Mouse (Mus musculus) stomach, embryonic 16.5 days (tissue): Measurements from ENCODE around the gene Polr2b. TPM values are rescaled to one million over a fixed set of nuclear protein-coding genes. Genes with fewer than 3 reads are reported as not detected.
A peak's percentile ranks its signal among the peaks of the same experiment; 100 is the strongest.

ENCODE experiments used
- ATAC-seq: fragments of 200-750 bp; cut with Nextera tagmentation; 2 replicates; pipeline ENCODE4 v1.8.0; 2017; ENCODE audit warnings: moderate number of reproducible peaks, moderate TSS enrichment; ENCODE audit not compliant: insufficient read depth, low FRiP score
- H3K27ac ChIP-seq: fragments of 300-500 bp; sonication (generic); 2 replicates; pipeline ENCODE4 v1.5.1; 2014; ENCODE audit warnings: low read length
- H3K27me3 ChIP-seq: fragments of 300-500 bp; sonication (generic); 2 replicates; pipeline ENCODE4 v1.6.1; 2014; ENCODE audit warnings: low read length, control low read depth, mixed read lengths; ENCODE audit not compliant: control insufficient read depth, insufficient read depth
- H3K36me3 ChIP-seq: fragments of 300-500 bp; sonication (generic); 2 replicates; pipeline ENCODE4 v1.6.1; 2014; ENCODE audit warnings: low read length; ENCODE audit not compliant: control insufficient read depth, insufficient read depth
- H3K4me1 ChIP-seq: fragments of 300-500 bp; sonication (generic); 2 replicates; pipeline ENCODE4 v1.6.1; 2014; ENCODE audit warnings: low read length, control low read depth, mixed read lengths; ENCODE audit not compliant: control insufficient read depth, insufficient read depth
- H3K4me2 ChIP-seq: fragments of 300-500 bp; sonication (generic); 2 replicates; pipeline ENCODE4 v1.6.1; 2014; ENCODE audit warnings: low read depth, low read length, mixed read lengths
- H3K4me3 ChIP-seq: fragments of 300-500 bp; sonication (generic); replicated peaks from 2 replicates; pipeline ENCODE4 v1.5.1; 2014; ENCODE audit warnings: mild to moderate bottlenecking, low read length
- H3K9ac ChIP-seq: fragments of 300-500 bp; sonication (generic); 2 replicates; pipeline ENCODE4 v1.6.1; 2014; ENCODE audit warnings: low read length
- H3K9me3 ChIP-seq: fragments of 300-500 bp; sonication (generic); replicated peaks from 2 replicates; pipeline ENCODE4 v1.6.1; 2016; ENCODE audit warnings: low read length, control low read depth; ENCODE audit not compliant: control insufficient read depth
- WGBS: fragments of 180-500 bp; shearing (Covaris S2); extraction: QIAGEN DNeasy Blood & Tissue Kit; methylation state at CpG from one replicate; pipeline ENCODE4 v1.1.7; 2014; 5-methylcytosine and 5-hydroxymethylcytosine counted together
- polyA plus RNA-seq: library from polyadenylated mRNA; unstranded; fragments of >200 nt; fragmentation: Nextera tagmentation; extraction: Ambion mirVana; gene quantifications from 2 replicates; pipeline ENCODE4 v1.2.1, GENCODE M21; 2015

The Polr2b gene
- polyA plus RNA-seq, 1 experiment from 2014 or later, result 51.1 TPM

DNA sequence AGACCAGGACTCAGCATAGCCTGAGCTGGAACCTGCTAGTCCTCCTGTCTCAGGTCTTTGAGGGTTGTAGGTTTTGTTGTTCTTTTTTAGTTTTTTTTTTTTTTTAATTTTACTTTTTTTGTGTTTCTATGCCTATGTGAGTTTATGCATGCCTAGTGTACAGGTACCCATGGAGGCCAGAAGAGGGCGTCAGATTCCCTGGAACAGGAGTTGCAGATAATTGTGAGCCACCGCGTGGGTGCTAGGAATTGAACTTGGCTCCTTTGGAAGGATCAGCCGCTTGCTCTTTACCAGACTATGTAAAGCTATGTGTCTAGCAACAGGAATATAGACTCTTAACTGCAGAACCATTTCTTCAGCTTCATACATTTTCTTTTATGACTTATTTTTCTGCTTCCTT, 4.3 kb downstream of the Polr2b start:
- ATAC-seq, result no peak
- H3K4me3 ChIP-seq, result no peak overlapping the region
- WGBS, result 95% methylated on average over 4 of the region's 4 CpGs

DNA sequence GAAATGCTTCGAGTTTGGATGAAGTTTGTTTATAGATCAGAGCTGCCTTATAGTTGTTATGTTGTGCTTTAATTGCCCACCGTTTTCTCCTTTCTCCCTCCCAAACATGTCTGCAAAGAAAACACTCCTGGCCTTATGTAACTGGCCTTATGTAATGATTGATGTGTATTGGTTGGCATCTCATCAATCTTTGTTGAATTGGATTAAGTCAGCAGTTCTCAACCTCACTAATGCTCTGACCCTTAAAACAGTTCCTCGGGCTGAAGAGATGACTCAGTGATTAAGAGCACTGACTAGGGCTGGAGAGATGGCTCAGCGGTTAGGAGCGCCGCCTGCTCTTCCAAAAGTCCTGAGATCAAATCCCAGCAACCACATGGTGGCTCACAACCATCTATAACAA, 5.0 kb downstream of the Polr2b start:
- Histone ChIP-seq H3K9ac (no peak overlapping the region), H3K27ac (no peak overlapping the region), H3K4me3 (no peak overlapping the region), H3K36me3 (peaks cover 16% of the 10 kb centered on the region; the same call in 1 of the 2 replicates), H3K4me1 (peaks cover 8% of the 10 kb centered on the region; the same call in 1 of the 2 replicates), H3K4me2 (no peak overlapping the region), H3K9me3 (no peaks in the 10 kb centered on the region), H3K27me3 (no peaks in the 10 kb centered on the region)
- 79% methylated on average over 6 of the region's 6 CpGs for WGBS
- ATAC-seq, result no peak

More for the DNA sequence above, 4.3 kb downstream of the Polr2b start:
- peaks cover 14% of the 10 kb centered on the region; the same call in 1 of the 2 replicates for H3K36me3 ChIP-seq
- peaks cover 8% of the 10 kb centered on the region; the same call in 1 of the 2 replicates for H3K4me1 ChIP-seq
- no peaks in the 10 kb centered on the region for H3K27me3 ChIP-seq
- H3K9ac ChIP-seq, result no peak overlapping the region
- H3K27ac ChIP-seq, result no peak overlapping the region
- H3K9me3 ChIP-seq, result no peaks in the 10 kb centered on the region
- no peak overlapping the region for H3K4me2 ChIP-seq

DNA sequence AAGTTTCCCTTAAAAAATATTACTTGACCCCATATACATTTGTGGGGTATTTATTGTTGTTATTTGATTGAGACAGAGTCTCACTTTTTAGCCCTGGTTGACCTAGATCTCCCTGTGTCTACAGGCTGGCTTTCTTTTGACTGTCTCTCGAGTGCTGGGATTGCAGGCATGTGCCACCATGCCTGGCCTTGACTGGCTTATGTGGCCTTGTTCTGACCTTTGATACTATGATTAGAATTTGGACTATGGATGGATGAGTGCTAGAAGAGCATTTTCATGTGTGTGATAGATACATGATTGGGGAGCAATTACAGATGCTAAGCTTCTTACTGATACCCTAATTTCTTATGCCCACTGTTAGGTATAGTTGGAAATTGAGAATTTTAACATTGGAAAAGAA, 15.0 kb downstream of the Polr2b start:
- H3K36me3 ChIP-seq, result peaks cover 39% of the 10 kb centered on the region
- ATAC-seq, result no peak
- WGBS, result 89% methylated on average over 1 of the region's 1 CpGs

DNA sequence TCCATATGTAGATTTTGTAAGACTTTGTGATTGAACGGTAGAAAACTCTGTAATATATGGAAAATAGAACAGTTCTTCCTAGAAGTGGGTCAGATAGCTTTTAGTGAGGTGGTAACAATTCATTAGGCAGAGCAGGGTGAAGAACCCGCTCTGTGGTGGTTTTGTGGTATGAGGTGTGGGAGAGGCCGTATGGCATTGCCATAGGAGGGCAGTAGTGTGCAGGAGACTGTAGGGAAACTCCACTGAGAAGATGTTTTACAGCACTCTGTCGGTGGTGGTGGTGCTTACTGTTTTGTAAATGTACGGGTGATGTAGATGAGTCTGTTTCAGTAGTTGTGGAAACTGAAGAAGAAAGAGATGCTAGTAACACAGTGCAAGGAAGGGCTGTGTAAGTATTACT, 20.2 kb downstream of the Polr2b start:
- Histone ChIP-seq H3K27ac (no peak overlapping the region), H3K9me3 (no peaks in the 10 kb centered on the region), H3K4me3 (no peak overlapping the region), H3K27me3 (no peaks in the 10 kb centered on the region), H3K36me3 (peaks cover 37% of the 10 kb centered on the region), H3K9ac (no peak overlapping the region), H3K4me2 (no peak overlapping the region), H3K4me1 (no peaks in the 10 kb centered on the region)
- ATAC-seq, result no peak
- WGBS, result 76% methylated on average over 5 of the region's 5 CpGs

More for the DNA sequence above, 15.0 kb downstream of the Polr2b start:
- no peak overlapping the region for H3K4me2 ChIP-seq
- no peak overlapping the region for H3K9ac ChIP-seq
- H3K9me3 ChIP-seq, result no peaks in the 10 kb centered on the region
- no peaks in the 10 kb centered on the region for H3K4me1 ChIP-seq
- H3K27me3 ChIP-seq, result no peaks in the 10 kb centered on the region
- no peak overlapping the region for H3K4me3 ChIP-seq
- no peak overlapping the region for H3K27ac ChIP-seq

DNA sequence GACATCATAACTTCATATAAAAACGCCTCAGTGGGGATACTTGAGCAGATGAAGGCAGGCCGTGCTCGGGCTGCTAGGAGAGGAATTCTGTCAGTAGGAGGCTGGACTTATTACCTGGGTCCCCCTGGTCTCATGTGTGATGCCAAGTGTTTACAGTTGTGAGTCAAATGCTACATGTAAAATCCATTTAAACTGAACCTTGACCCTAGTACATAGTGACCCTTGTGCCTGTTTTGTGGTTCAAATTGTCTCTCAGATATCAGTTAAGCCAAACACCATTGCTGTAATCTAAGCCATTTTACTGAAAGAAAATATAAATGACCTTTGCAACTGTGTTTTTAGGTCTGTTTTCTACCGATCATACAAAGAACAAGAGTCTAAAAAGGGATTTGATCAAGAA, 30.1 kb downstream of the Polr2b start:
- ATAC-seq, result no peak
- Histone ChIP-seq H3K36me3 (peaks cover 36% of the 10 kb centered on the region; the same call in 1 of the 2 replicates), H3K27me3 (no peaks in the 10 kb centered on the region), H3K4me3 (no peak overlapping the region), H3K4me1 (no peaks in the 10 kb centered on the region), H3K4me2 (no peak overlapping the region), H3K9ac (no peak overlapping the region), H3K27ac (no peak overlapping the region), H3K9me3 (no peaks in the 10 kb centered on the region)
- 85% methylated on average over 4 of the region's 4 CpGs for whole genome bisulfite sequencing

DNA sequence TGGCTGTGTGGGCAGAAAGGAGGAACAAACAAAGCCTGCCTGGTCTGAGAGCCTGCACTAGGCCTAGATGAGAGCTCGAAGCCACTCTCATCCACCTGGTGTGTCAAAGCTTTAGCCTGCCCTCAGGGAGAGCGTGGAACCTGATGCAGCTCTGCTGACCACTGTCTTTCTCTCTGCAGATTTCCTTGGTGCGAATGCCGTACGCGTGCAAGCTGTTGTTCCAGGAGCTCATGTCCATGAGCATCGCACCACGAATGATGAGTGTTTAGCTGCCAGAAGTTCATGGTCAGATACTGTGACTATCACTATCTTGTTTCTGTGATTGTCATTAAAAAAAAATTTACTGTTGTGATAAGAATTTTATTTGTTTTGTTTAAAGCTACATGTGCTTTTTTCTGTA, 39.0 kb downstream of the Polr2b start:
- Histone ChIP-seq H3K27ac (no peak overlapping the region), H3K4me2 (no peak overlapping the region), H3K4me3 (no peak overlapping the region), H3K9me3 (no peaks in the 10 kb centered on the region), H3K36me3 (peaks cover 35% of the 10 kb centered on the region), H3K4me1 (no peaks in the 10 kb centered on the region), H3K9ac (no peak overlapping the region), H3K27me3 (no peaks in the 10 kb centered on the region)
- ATAC-seq, result no peak
- 96% methylated on average over 8 of the region's 8 CpGs for WGBS

DNA sequence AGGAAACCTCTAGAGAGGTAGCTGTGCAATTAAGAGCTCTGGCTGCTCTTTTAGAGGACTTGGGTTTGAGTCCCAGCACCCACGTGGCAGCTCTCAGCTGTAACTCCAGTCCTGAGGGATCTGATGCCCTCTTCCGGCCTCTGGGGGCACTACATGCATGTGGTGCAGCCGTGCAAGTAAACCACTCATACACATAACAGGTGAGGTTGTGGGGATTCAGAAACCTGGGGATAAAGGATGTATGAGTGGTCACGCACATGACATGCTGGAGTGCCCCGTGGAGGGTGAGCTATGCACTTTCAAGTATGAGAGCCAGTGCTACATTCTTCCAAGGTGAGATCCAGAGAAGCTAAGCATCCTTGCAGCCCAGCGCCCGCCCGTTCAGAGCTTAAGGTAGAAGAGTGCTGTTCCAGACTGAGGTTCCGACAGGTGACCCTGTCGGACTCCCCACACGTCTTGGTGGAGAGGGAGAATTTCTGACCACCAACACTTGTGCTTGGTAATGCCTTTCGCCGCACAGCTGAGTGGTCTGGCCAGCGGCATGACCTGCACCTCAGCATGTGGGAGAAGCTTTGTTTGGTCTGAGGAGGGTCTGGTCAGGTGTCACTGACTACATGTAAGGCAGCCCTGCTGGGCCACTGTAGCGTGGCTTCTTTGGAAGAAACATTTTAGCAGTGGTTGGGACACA, 40.2 kb downstream of the Polr2b start:
- Histone ChIP-seq H3K36me3 (peaks cover 32% of the 10 kb centered on the region), H3K4me2 (no peak overlapping the region), H3K9me3 (no peaks in the 10 kb centered on the region), H3K4me3 (no peak overlapping the region), H3K9ac (no peak overlapping the region), H3K27ac (no peak overlapping the region), H3K27me3 (no peaks in the 10 kb centered on the region), H3K4me1 (peaks cover under 1% of the 10 kb centered on the region; the same call in 1 of the 2 replicates)
- WGBS, result 89% methylated on average over 15 of the region's 15 CpGs
- ATAC-seq, result no peak

DNA sequence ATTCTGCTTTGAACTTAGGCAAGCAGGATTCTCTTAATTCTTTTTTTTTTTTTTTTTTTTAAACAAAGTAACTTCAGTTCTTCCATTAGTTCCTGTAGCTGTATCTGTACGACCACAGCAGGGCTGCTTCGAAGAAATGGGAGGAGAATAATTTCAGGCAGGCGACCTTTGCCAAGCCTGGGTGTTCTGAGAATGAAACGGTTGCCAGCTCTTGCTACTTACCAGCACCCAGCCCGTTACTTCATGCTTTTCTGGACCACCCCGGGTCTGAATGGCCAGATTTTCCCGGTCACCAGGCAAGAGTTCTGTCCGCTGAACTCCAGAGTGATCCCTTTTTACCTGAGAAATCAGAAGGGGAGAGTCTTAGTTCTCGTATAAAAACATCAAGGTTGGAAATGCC, 41.7 kb downstream of the Polr2b start:
- Histone ChIP-seq H3K9ac (no peak overlapping the region), H3K4me2 (no peak overlapping the region), H3K27me3 (no peaks in the 10 kb centered on the region), H3K4me1 (peaks cover 12% of the 10 kb centered on the region), H3K4me3 (no peak overlapping the region), H3K36me3 (peaks cover 32% of the 10 kb centered on the region), H3K27ac (no peak overlapping the region), H3K9me3 (no peaks in the 10 kb centered on the region)
- 79% methylated on average over 9 of the region's 9 CpGs for WGBS
- no peak for ATAC-seq

DNA sequence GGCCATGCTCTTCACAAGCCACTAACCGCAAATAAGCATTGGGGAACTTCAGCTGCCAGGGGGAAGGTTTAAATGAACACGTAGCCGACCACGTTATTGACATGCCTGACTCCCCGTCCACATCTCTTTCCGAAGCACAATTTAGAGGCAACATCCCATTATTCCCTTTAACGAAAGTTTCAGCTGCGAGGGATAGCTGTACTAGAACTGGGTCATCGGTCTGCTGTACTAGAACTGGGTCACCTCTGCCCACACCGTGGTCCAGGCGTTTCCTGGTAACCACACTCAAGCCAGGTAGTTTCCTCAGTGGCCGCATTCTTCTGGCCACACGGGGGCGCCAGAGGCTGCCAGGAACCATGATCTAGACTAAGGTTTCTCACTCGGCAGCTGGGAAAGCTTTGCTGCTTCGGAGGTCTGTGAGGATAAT, 44.4 kb downstream of the Polr2b start:
- H3K9ac ChIP-seq, result 0 out of 2 replicates have a peak overlapping the region, but pooled peaks have one; percentile 24
- peak overlapping the region; percentile 50 for H3K4me2 ChIP-seq
- H3K4me1 ChIP-seq, result peaks cover 27% of the 10 kb centered on the region
- WGBS, result 9% methylated on average over 16 of the region's 16 CpGs
- H3K27me3 ChIP-seq, result no peaks in the 10 kb centered on the region
- peak; percentile 57 for ATAC-seq
- H3K9me3 ChIP-seq, result no peaks in the 10 kb centered on the region
- no peak overlapping the region for H3K4me3 ChIP-seq
- H3K27ac ChIP-seq, result peak overlapping the region; percentile 91; the same call in 1 of the 2 replicates
- peaks cover 12% of the 10 kb centered on the region for H3K36me3 ChIP-seq
